Mouse (Mus musculus) heart, embryonic 10.5 days (tissue): ENCODE measurements at regions not wholly inside any gene's neighbourhood (a gene's known extent, or its start where the extent isn't known, plus 50 kb on each side); places are given as distances from the start of the nearest gene placed in this dataset.

Experiments used
- DNase-seq: peaks from one replicate; pipeline ENCODE4 v3.0.0-alpha.2; 2017; ENCODE audit warnings: low spot score
- H3K27ac ChIP-seq: fragments of 300-500 bp; sonication (generic); 2 replicates; pipeline ENCODE4 v1.5.1; 2016; ENCODE audit warnings: mild to moderate bottlenecking
- H3K27me3 ChIP-seq: fragments of 300-500 bp; sonication (generic); 2 replicates; pipeline ENCODE4 v1.6.1; 2016; ENCODE audit warnings: mild to moderate bottlenecking; ENCODE audit not compliant: poor library complexity, insufficient read depth, severe bottlenecking
- H3K36me3 ChIP-seq: fragments of 300-500 bp; sonication (generic); 2 replicates; pipeline ENCODE4 v1.6.1; 2016; ENCODE audit warnings: mild to moderate bottlenecking, moderate library complexity
- H3K4me1 ChIP-seq: fragments of 300-500 bp; sonication (generic); 2 replicates; pipeline ENCODE4 v1.6.1; 2016; ENCODE audit warnings: mild to moderate bottlenecking
- H3K4me3 ChIP-seq: fragments of 300-500 bp; sonication (generic); 2 replicates; pipeline ENCODE4 v1.5.1; 2016; ENCODE audit warnings: mild to moderate bottlenecking, moderate library complexity
- H3K9me3 ChIP-seq: fragments of 300-500 bp; sonication (generic); 2 replicates; pipeline ENCODE4 v1.6.1; 2016; ENCODE audit warnings: mild to moderate bottlenecking, moderate library complexity
- WGBS: fragments of 180-500 bp; shearing (Covaris S2); methylation state at CpG from one replicate; pipeline ENCODE4 v1.1.7; 2016; 5-methylcytosine and 5-hydroxymethylcytosine counted together

DNA sequence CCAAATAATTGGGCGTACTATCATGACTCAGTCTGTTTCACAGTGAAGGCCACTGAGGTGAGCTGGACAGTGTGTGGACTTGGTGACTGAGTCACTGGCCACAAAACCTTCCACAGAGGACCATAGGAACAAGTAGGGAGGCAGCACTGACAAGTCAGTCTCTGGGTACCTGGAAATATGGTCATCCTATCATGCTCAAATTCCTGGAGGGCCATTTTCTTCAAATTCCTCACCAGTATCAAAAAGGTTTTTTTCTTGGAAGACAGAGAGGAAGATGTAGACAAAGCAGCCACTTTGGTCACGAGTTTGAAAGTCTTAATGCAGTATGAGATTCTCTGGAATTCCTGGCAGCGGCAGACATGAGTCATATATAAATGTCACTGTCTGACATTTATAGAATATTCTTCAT, 101.8 kb upstream of the Rai14 start:
- Histone ChIP-seq H3K9me3 (no peaks in the 10 kb centered on the region), H3K4me1 (0 out of 2 replicates have a peak, but pooled peaks cover 10% of the 10 kb centered on the region), H3K27ac (no peak overlapping the region), H3K27me3 (no peaks in the 10 kb centered on the region), H3K4me3 (no peak overlapping the region), H3K36me3 (no peaks in the 10 kb centered on the region)
- WGBS = 70% methylated on average over 3 of the region's 3 CpGs
- peak; percentile 45 for DNase-seq

- H3K9me3 ChIP-seq = no peaks in the 10 kb centered on the region
- H3K36me3 ChIP-seq = no peaks in the 10 kb centered on the region
- no peak overlapping the region for H3K4me3 ChIP-seq
- 0 out of 2 replicates have a peak, but pooled peaks cover 10% of the 10 kb centered on the region for H3K4me1 ChIP-seq
- H3K27ac ChIP-seq = peak overlapping the region; percentile 53
- WGBS = 47% methylated on average over 6 of the region's 6 CpGs
- DNase-seq = peak; percentile 82
- no peaks in the 10 kb centered on the region for H3K27me3 ChIP-seq
Observed at GRCm38 (mm10) chr15:10818216-10818615, 103.8 kb upstream of the Rai14 start.

DNA sequence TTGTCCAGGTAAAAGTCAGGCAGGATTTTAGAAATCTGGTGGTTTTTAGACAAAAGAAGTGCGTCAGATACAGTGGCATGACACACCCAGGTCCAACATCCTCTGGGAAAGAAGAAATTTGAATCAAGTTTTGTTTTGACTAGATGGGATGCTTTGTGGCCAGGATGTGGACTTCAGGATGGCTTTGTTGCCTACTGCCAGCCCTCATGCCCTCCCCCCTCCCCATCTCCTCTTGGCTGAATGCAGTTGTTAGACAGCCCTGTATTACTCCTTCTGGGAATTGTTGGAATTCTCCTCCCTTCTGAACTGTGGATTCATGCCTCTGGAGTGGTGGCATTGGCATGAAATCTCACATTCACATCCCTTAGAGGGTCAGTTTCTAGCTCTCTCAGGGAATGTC, 104.3 kb upstream of the Rai14 start:
- Histone ChIP-seq H3K27me3 (no peaks in the 10 kb centered on the region), H3K27ac (peak overlapping the region; percentile 53; the same call in 1 of the 2 replicates), H3K4me3 (no peak overlapping the region), H3K9me3 (no peaks in the 10 kb centered on the region), H3K4me1 (peaks cover 15% of the 10 kb centered on the region), H3K36me3 (no peaks in the 10 kb centered on the region)
- no peak for DNase-seq
- WGBS = 40% methylated on average over 1 of the region's 1 CpGs

DNA sequence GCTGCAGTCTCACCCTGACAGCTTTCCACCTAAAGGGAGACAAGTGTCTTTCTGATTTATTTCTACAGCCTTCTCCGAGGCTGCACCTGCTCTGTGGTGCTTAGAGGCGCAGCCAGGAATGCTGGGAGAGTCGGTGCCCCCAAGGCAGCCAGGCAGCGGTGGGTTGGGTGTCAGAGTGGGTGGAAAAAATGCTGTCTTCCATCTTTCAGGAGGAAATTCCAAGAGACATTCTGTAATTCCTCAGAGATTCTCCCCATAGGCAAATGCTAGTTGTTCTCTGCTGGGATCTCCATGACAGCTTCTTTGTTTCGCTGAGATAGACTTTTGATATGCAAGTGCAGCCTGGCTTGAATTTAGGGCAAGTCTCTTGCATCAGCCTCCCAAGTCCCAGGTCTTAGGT, 109.5 kb upstream of the Rai14 start:
- Histone ChIP-seq H3K9me3 (no peaks in the 10 kb centered on the region), H3K36me3 (no peaks in the 10 kb centered on the region), H3K27ac (peak overlapping the region; percentile 36; the same call in 1 of the 2 replicates), H3K4me1 (peaks cover 8% of the 10 kb centered on the region), H3K4me3 (no peak overlapping the region), H3K27me3 (no peaks in the 10 kb centered on the region)
- 77% methylated on average over 5 of the region's 5 CpGs for WGBS
- no peak for DNase-seq

DNA sequence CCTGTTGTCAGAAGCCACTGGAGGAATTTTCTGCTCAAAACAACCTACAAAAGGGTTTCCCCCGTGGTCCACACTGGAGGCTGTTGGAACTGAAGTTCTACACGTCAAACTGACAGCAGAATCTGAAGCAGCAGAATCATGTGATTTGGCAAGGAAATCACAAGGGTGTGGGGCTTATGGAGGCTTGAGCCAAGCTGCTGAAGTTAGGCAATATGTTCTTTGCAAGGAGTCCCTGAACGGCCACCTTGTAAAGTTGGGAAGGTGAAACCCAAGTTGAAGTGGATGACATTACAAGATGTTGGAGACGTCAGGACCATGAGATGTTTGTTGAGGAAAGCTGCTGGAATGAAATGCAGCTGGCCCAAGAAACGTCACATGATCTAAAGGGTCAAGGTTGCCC, 115.2 kb upstream of the Rai14 start:
- DNase-seq = no peak
- 72% methylated on average over 5 of the region's 5 CpGs for WGBS
- no peaks in the 10 kb centered on the region for H3K9me3 ChIP-seq

GRCm38 (mm10) chr15:10830478-10830877, 116.1 kb upstream of the Rai14 start:
- Histone ChIP-seq H3K9me3 (no peaks in the 10 kb centered on the region), H3K27me3 (no peaks in the 10 kb centered on the region), H3K36me3 (no peaks in the 10 kb centered on the region), H3K4me3 (no peak overlapping the region), H3K4me1 (no peaks in the 10 kb centered on the region), H3K27ac (no peak overlapping the region)
- 67% methylated on average over 5 of the region's 5 CpGs for WGBS
- no peak for DNase-seq

More for the DNA sequence above, 115.2 kb upstream of the Rai14 start:
- H3K27ac ChIP-seq = no peak overlapping the region
- no peak overlapping the region for H3K4me3 ChIP-seq
- no peaks in the 10 kb centered on the region for H3K36me3 ChIP-seq
- H3K4me1 ChIP-seq = no peaks in the 10 kb centered on the region
- H3K27me3 ChIP-seq = no peaks in the 10 kb centered on the region

- 63% methylated on average over 5 of the region's 5 CpGs for WGBS
- no peak for DNase-seq
- H3K27ac ChIP-seq = no peak overlapping the region
- no peaks in the 10 kb centered on the region for H3K4me1 ChIP-seq
- no peaks in the 10 kb centered on the region for H3K27me3 ChIP-seq
- no peak overlapping the region for H3K4me3 ChIP-seq
- H3K36me3 ChIP-seq = no peaks in the 10 kb centered on the region
- H3K9me3 ChIP-seq = no peaks in the 10 kb centered on the region
Observed at GRCm38 (mm10) chr15:10831106-10831505, 116.7 kb upstream of the Rai14 start.

DNA sequence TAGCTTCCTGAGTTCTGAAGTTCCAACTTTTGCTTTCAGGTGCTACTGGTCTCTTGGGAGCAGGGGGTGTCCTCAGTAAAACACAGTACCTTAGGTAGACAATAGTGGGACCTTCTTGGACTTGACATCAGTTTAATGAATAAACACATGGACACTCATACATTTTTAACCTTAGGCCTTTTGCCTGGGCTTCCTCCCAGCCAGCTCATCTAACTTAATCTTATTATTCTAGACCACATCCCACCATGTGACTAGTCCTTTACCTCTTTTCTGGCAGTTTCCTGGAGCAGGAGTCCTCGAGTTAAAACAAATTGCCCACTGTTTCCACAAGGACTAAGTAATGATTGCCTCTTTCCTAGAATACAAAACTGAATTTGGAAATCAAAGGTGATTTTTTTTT, 117.9 kb upstream of the Rai14 start:
- no peaks in the 10 kb centered on the region for H3K27me3 ChIP-seq
- 56% methylated on average over 1 of the region's 1 CpGs for WGBS
- no peaks in the 10 kb centered on the region for H3K9me3 ChIP-seq
- H3K27ac ChIP-seq = no peak overlapping the region
- no peaks in the 10 kb centered on the region for H3K4me1 ChIP-seq
- DNase-seq = no peak
- H3K4me3 ChIP-seq = no peak overlapping the region
- H3K36me3 ChIP-seq = no peaks in the 10 kb centered on the region

- Histone ChIP-seq H3K27me3 (no peaks in the 10 kb centered on the region), H3K36me3 (no peaks in the 10 kb centered on the region), H3K27ac (no peak overlapping the region), H3K9me3 (no peaks in the 10 kb centered on the region), H3K4me1 (no peaks in the 10 kb centered on the region), H3K4me3 (no peak overlapping the region)
- no peak for DNase-seq
- 74% methylated on average over 7 of the region's 7 CpGs for WGBS
Observed at GRCm38 (mm10) chr15:10833866-10834571, 118.1 kb upstream of the C1qtnf3 start.

- no peak for DNase-seq
- no peaks in the 10 kb centered on the region for H3K4me1 ChIP-seq
- WGBS = 72% methylated on average over 1 of the region's 1 CpGs
- H3K4me3 ChIP-seq = no peak overlapping the region
- H3K27ac ChIP-seq = no peak overlapping the region
- no peaks in the 10 kb centered on the region for H3K27me3 ChIP-seq
- H3K9me3 ChIP-seq = no peaks in the 10 kb centered on the region
- no peaks in the 10 kb centered on the region for H3K36me3 ChIP-seq
Observed at GRCm38 (mm10) chr15:10838584-10839288, 113.4 kb upstream of the C1qtnf3 start.

DNA sequence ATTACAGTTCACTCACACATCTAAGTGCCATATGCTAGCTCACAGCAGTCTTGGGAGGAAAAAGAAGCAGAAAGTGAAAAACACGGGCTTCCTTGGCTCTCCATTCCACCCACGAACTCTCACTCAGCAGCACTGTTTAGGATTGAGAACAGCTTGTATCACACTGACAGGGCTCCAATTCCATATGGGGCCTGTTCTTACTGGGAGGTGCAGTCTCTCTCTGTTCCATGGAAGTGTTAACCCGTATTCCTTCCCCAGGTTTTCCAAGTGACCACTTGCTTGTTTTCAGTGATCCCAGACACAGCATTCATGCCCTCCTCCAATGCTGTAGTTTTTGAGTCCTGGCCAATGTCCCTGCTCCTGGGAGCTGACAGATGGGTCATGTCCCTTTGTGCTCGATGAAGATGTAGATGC, 111.5 kb upstream of the C1qtnf3 start:
- H3K4me3 ChIP-seq = no peak overlapping the region
- whole genome bisulfite sequencing = 69% methylated on average over 4 of the region's 4 CpGs
- H3K27me3 ChIP-seq = no peaks in the 10 kb centered on the region
- H3K9me3 ChIP-seq = no peaks in the 10 kb centered on the region
- H3K27ac ChIP-seq = no peak overlapping the region
- DNase-seq = no peak
- no peaks in the 10 kb centered on the region for H3K36me3 ChIP-seq
- no peaks in the 10 kb centered on the region for H3K4me1 ChIP-seq

DNA sequence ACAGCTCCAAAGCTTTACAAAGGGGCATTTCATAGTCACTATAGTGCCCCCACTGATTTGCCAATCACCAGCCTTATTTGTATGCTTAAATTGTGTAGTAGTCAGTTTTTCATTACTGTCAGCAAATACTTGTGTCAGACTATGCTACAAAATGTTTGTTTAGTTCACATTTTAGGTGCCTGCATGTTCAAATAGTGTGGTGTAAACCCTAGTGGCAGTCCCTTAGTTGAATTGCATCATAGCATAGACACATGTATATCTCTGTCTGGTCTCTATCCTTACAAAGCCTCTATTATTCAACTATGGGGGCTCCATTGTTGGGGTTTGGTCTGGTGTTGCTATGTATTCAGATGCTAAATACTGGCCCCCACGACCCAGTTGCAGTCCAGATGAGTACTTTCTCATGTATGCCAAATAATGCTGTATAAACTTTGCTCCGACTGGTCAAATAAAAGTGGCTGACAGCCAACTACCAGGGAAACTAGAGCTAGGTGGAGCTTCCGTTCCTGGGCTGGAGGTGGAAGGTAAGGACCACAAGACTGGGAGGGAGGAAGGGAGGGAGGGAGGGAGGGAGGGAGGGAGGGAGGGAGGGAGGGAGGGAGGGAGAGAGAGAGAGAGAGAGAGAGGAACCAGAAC, 109.0 kb upstream of the C1qtnf3 start:
- Histone ChIP-seq H3K4me1 (no peaks in the 10 kb centered on the region), H3K4me3 (no peak overlapping the region), H3K27ac (no peak overlapping the region), H3K27me3 (no peaks in the 10 kb centered on the region), H3K9me3 (no peaks in the 10 kb centered on the region), H3K36me3 (no peaks in the 10 kb centered on the region)
- no peak for DNase-seq
- WGBS = 67% methylated on average over 3 of the region's 3 CpGs

DNA sequence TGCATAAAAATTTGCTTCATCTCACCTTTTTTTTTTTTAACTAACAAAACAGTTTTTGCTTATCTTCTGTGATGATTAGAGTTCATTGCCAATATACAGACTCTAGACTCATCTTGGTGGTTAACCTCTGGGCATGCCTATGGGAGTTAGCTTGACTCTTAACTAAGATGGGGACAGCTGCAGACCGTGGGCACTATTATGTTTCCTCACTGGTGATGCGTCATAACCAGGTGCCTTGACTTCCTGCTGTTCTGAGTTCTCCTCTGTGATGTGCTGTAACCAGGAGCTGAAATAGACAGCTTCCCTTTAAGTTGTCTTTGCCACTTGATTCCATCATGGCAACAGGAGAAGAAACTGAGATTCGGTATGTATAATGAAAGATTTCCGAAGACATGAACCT, 105.4 kb upstream of the C1qtnf3 start:
- H3K36me3 ChIP-seq = no peaks in the 10 kb centered on the region
- no peaks in the 10 kb centered on the region for H3K4me1 ChIP-seq
- DNase-seq = no peak
- no peaks in the 10 kb centered on the region for H3K27me3 ChIP-seq
- no peaks in the 10 kb centered on the region for H3K9me3 ChIP-seq
- no peak overlapping the region for H3K4me3 ChIP-seq
- H3K27ac ChIP-seq = no peak overlapping the region
- WGBS = 89% methylated on average over 4 of the region's 4 CpGs
